Mouse (Mus musculus) cerebellum, adult 2 months (tissue): Measurements from ENCODE around the gene Rpl27. TPM values are rescaled to one million over a fixed set of nuclear protein-coding genes. Genes with fewer than 3 reads are reported as not detected.

ENCODE experiments used
- DNase-seq, 2 experiments: peaks; one replicate each; pipeline ENCODE4 v3.0.0; 2021
- H3K27ac ChIP-seq: fragments of 200-500 bp; 2 replicates; pipeline ENCODE4 v1.5.1; 2012; ENCODE audit warnings: low read length, control low read depth, inconsistent platforms; ENCODE audit not compliant: insufficient read depth
- H3K27me3 ChIP-seq: fragments of 200-500 bp; 2 replicates; pipeline ENCODE4 v1.6.1; 2012; ENCODE audit warnings: inconsistent platforms, mild to moderate bottlenecking, low read length, moderate library complexity; ENCODE audit not compliant: control insufficient read depth, insufficient read depth
- H3K4me1 ChIP-seq: fragments of 200-500 bp; 2 replicates; pipeline ENCODE4 v1.6.1; 2011; ENCODE audit warnings: low read length; ENCODE audit not compliant: control insufficient read depth, insufficient read depth
- H3K4me3 ChIP-seq: fragments of 200-500 bp; replicated peaks from 2 replicates; pipeline ENCODE3; 2011; ENCODE audit warnings: mild to moderate bottlenecking, low read depth, low read length, control low read depth; ENCODE audit not compliant: insufficient read depth
- CTCF ChIP-seq: fragments of 200-500 bp; IDR thresholded peaks from 2 replicates; pipeline ENCODE4 v1.5.1; 2011; ENCODE audit warnings: low read depth, mild to moderate bottlenecking, control low read depth, low read length, moderate library complexity, borderline replicate concordance; ENCODE audit not compliant: insufficient read depth
- POLR2A ChIP-seq: fragments of 200-500 bp; IDR thresholded peaks from 2 replicates; pipeline ENCODE4 v1.6.1; 2011; ENCODE audit warnings: low read length, control low read depth, borderline replicate concordance; ENCODE audit not compliant: insufficient read depth
- WGBS: fragments of 180-500 bp; shearing (Covaris S2); methylation state at CpG from one replicate; pipeline ENCODE4 v1.1.7; 2018; 5-methylcytosine and 5-hydroxymethylcytosine counted together
- polyA plus RNA-seq: library from polyadenylated mRNA; depleted of rRNA; stranded (reverse); fragments of >200 nt; gene quantifications from 2 replicates; pipeline ENCODE4 v1.2.3, GENCODE M21; 2012

Rpl27 gene
- polyA plus RNA-seq, 1 experiment: 422 TPM

DNA sequence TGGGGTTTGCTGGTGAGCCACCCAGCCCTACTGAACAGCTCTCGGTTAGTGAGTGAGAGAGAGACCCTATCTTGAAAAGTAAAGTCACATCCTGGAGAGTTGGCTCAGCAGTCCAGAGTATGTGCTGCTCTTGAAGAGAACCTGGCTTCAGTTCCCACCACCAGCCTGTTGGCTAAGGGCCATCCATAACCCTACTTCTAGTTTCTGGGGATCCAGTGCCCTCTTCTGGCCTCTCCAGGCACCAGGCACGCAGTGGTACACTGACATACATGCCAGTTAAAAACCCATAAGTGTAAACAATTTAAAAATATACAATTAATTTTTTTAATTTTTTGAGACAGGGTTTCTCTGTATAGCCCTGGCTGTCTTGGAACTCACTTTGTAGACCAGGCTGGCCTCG, 8.3 kb downstream of the Rpl27 start:
- no peak for TF ChIP-seq CTCF
- no peak for TF ChIP-seq POLR2A
- DNase-seq: no peak
- no peak overlapping the region for H3K27ac ChIP-seq
- H3K4me3 ChIP-seq: no peak overlapping the region
- WGBS: 75% methylated on average over 3 of the region's 3 CpGs
- H3K4me1 ChIP-seq: no peaks in the 10 kb centered on the region
- no peaks in the 10 kb centered on the region for H3K27me3 ChIP-seq

DNA sequence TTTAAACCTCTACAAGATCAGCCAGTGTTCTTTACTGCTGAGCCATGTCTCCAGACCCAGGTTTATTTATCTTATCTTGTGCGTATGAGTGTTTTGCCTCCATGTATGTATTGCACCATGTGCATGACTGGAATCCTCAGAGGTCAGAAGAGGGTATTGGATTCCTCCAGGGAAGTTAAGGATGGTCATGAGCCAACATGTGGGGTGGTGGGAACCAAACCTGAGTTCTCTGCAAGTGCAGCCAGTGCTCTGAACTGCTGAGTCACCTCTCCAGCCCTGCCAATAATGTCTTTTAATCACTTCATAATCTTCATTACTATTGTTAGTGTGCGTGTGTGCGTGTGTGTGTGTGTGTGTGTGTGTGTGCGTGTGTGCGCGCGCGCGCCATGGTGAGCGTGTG, 9.4 kb downstream of the Rpl27 start:
- H3K27me3 ChIP-seq: no peaks in the 10 kb centered on the region
- no peak overlapping the region for H3K27ac ChIP-seq
- no peak overlapping the region for H3K4me3 ChIP-seq
- no peak for DNase-seq
- 91% methylated on average over 10 of the region's 10 CpGs for WGBS
- no peaks in the 10 kb centered on the region for H3K4me1 ChIP-seq
- no peak for TF ChIP-seq POLR2A
- TF ChIP-seq CTCF: no peak

DNA sequence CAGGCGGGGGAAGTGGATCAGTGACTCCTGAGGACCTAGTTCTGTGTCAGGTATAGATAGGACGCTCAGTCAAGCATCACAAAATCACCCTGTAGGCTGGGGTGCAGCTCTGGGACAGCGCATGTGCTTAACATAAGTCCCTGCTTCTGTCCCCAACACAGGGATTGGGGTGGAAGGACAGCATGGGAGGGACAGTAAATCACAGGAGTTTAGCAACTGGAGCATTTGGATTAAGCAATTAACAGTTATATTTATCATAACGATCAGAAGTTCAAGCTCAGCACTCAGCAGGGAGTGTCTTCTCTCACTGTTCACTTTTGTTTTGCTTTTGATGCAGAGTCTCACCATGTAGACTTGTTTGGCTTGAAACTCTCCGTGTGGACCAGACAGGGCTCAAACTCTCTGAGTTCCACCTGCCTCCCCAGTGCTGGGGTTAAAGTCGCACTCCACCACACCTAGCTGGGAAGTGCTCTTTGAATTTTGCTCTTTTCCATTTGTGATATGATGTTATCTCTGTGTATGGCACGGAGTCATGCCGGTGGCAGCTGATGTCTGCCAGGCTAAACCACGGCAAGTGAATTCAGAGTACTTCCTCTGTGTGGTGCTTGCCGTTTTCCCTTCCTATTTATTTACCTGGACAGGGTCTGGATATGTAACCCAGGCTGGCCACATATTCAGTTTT, 10.1 kb downstream of the Rpl27 start:
- no peak overlapping the region for H3K27ac ChIP-seq
- 76% methylated on average over 10 of the region's 10 CpGs for WGBS
- TF ChIP-seq POLR2A (no peak), CTCF (no peak)

DNA sequence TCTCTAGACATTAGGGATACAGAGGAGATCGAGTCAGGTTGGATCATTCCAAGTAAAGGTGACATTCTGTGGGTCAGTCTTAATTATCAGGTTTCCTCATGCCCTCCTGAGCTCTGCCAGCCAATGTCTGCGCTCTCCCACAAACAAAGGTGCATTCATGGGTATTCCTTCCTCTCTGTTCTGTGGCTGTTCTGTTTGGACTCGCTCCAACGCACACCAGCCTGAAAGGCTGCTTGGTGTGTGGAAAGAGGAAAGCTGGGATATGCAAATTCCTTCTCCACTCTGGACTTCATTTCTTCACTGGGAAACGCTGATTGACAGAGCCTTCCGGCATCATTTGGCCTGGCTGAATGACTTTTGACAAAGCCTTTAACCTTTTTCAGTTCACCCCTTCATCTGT, 12.6 kb downstream of the Rpl27 start:
- H3K27me3 ChIP-seq: no peaks in the 10 kb centered on the region
- H3K27ac ChIP-seq: no peak overlapping the region
- no peak for TF ChIP-seq POLR2A
- H3K4me3 ChIP-seq: no peak overlapping the region
- no peak for DNase-seq
- WGBS: 15% methylated on average over 6 of the region's 6 CpGs
- no peaks in the 10 kb centered on the region for H3K4me1 ChIP-seq

More for the DNA sequence above, 10.1 kb downstream of the Rpl27 start:
- no peak for DNase-seq
- Histone ChIP-seq H3K4me3 (no peak overlapping the region), H3K4me1 (no peaks in the 10 kb centered on the region), H3K27me3 (no peaks in the 10 kb centered on the region)

DNA sequence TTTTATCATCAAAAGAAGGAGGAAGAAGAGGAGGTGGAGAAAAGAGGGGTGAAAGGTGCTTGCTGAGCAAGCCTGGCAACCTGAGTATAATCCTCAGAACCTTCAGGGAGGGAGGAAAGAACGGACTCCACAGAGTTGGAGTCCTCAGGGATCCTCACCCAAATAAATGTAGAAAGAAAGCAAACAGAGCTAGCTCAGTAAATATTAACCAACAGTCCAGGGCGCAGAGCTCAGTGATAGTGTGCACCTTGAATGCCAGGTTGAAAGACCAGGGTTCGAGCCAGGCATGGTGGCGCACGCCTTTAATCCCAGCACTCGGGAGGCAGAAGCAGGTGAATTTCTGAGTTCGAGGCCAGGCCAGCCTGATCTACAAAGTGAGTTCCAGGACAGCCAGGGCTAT, 13.5 kb downstream of the Rpl27 start:
- H3K27ac ChIP-seq: no peak overlapping the region
- TF ChIP-seq POLR2A: no peak
- no peak for TF ChIP-seq CTCF
- no peaks in the 10 kb centered on the region for H3K27me3 ChIP-seq
- 91% methylated on average over 7 of the region's 7 CpGs for WGBS
- DNase-seq: no peak
- H3K4me1 ChIP-seq: no peaks in the 10 kb centered on the region
- no peak overlapping the region for H3K4me3 ChIP-seq

DNA sequence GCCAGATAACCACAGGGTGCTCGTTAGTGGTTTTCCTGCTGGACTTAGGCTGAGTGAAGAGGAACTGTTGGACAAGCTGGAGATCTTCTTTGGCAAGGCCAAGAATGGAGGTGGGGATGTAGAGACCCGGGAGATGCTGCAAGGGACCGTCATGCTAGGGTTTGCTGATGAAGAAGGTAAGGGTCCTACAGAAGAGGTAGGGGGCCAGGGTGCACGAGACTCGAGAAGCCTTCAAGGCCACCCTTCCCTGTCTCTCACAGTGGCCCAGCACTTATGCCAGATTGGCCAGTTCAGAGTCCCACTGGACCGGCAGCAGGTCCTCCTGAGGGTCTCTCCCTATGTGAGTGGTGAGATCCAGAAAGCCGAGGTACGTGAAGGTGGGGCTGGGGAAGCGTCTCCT, 15.5 kb downstream of the Rpl27 start:
- DNase-seq: no peak
- H3K27me3 ChIP-seq: no peaks in the 10 kb centered on the region
- 81% methylated on average over 9 of the region's 9 CpGs for WGBS
- TF ChIP-seq CTCF (no peak), POLR2A (no peak)
- no peaks in the 10 kb centered on the region for H3K4me1 ChIP-seq
- no peak overlapping the region for H3K4me3 ChIP-seq
- no peak overlapping the region for H3K27ac ChIP-seq

DNA sequence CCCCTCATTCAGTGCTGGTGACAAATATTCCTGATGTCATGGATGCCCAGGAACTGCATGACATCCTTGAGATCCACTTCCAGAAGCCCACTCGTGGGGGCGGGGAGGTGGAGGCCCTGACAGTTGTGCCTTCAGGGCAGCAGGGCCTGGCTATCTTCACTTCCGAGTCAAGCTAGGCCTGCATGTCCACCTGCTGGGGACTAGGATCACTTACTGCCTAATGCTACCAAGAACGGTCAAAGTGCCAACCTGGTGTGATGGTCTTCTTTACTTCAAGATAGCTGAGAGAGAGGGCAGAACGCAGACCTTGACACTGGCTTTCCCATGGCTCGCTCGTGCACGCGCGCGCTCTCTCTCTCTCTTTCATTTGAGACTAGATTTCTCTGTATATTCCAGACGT, 16.1 kb downstream of the Rpl27 start:
- no peak for DNase-seq
- TF ChIP-seq POLR2A: no peak
- no peak for TF ChIP-seq CTCF
- H3K4me1 ChIP-seq: no peaks in the 10 kb centered on the region
- no peaks in the 10 kb centered on the region for H3K27me3 ChIP-seq
- no peak overlapping the region for H3K4me3 ChIP-seq
- WGBS: 88% methylated on average over 12 of the region's 12 CpGs
- H3K27ac ChIP-seq: no peak overlapping the region

DNA sequence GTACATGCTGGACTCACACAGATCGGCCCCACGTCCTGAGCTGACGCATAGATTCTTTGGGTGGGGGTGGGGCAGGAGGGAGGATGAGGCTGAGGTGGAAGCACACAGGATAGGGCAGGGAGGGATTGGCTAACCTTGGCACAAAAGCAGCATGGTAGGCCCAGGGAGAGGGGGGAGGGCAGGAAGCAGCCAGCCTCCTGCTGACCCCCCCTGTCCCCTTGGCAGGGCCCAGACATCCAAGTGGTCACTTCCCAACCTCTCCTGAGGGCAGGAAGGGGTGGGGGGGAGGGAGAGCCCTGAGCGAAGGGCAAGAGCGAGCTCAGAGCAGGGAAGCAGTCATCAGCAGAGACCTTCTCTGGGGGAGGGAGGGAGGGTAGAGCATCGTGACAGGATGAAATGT, 17.6 kb downstream of the Rpl27 start:
- Histone ChIP-seq H3K4me3 (no peak overlapping the region), H3K4me1 (no peaks in the 10 kb centered on the region), H3K27me3 (no peaks in the 10 kb centered on the region), H3K27ac (no peak overlapping the region)
- TF ChIP-seq CTCF (no peak), POLR2A (no peak)
- WGBS: 58% methylated on average over 6 of the region's 6 CpGs
- no peak for DNase-seq
